Mouse (Mus musculus): Measurements from ENCODE around the gene Usp5.
A peak's percentile ranks its signal among the peaks of the same experiment; 100 is the strongest.

Gene Usp5

DNA sequence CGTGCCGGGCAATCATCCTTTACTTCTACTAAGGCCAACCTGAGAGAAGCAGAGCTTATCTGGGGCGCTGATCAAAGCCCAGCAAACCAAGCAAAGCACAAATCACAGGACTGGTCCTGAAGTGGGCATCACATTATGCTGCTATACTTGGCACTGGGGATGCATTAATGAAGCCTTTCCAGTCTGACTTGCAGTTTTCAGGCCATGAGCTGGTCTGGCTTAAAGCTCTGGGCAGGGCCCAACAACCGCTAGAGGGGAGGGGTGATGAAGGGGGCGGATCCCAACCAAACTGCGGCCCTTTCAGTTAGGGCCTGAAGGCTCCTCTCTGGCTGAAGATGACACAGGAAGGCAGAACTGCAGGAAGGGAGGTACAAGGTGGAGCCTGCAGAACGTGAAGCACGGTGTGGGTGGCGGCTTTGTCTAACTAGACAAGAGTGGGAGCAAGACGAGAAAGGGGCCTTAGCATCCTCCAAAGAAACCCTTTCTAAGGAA, 1.1 kb downstream of the Usp5 start:
- peak; percentile 25 for DNase-seq (ENCODE audit: low read depth, low spot score)
- no peaks in the 10 kb centered on the region for H3K27me3 ChIP-seq (ENCODE audit: control insufficient read depth, insufficient read depth, low read length, poor library complexity, severe bottlenecking)
- H3K36me3 ChIP-seq (ENCODE audit: control insufficient read depth, insufficient read depth, low read length, poor library complexity, severe bottlenecking): peaks cover 6% of the 10 kb centered on the region

DNA sequence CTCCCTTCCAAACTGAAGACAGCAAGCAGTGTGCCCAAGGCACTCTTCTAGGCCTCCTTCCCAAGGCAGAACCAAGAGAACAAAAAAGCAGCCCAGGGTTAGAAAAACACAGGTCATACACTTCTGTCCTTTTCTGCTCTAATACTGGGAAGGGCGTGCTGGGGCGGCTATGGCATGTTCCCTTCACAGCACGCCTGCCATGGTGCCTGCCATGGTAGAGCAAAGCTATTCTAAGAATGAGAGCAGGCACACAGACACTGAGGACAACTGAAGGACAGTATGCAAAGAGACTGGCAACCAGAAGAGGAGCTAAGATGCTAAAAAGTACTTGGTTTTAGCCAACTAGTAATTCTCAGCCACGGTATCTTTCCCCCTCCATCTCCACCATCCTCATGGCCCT, 7.2 kb downstream of the Usp5 start:
- no peaks in the 10 kb centered on the region for H3K27me3 ChIP-seq (ENCODE audit: control insufficient read depth, insufficient read depth, low read length, poor library complexity, severe bottlenecking)
- no peak for DNase-seq (ENCODE audit: low read depth, low spot score)

DNA sequence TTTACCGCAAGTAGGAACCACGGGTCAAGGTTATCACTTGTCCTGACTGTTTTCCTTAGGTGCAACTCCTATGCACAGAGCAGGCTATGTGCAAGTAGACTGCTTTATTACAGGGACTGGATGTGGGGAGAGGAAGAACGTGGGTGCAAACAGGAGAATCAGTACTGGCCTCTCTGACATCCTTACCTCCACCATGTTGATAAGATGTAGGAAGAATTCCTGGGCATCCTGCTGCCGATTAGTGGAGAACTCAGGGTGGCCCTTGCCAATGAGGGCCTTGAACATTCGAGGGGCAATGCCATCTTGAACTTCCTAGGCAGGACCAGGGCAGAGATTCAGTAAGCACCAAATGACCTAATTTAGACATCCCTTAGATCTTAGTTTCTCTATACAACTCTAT, 8.4 kb downstream of the Usp5 start:
- no peak for DNase-seq (ENCODE audit: low read depth, low spot score)
- Histone ChIP-seq H3K27me3 (ENCODE audit: control insufficient read depth, insufficient read depth, low read length, poor library complexity, severe bottlenecking) (no peaks in the 10 kb centered on the region), H3K36me3 (ENCODE audit: control insufficient read depth, insufficient read depth, low read length, poor library complexity, severe bottlenecking) (peaks cover 6% of the 10 kb centered on the region)

More for the DNA sequence above, 7.2 kb downstream of the Usp5 start:
- peaks cover 6% of the 10 kb centered on the region for H3K36me3 ChIP-seq (ENCODE audit: control insufficient read depth, insufficient read depth, low read length, poor library complexity, severe bottlenecking)

DNA sequence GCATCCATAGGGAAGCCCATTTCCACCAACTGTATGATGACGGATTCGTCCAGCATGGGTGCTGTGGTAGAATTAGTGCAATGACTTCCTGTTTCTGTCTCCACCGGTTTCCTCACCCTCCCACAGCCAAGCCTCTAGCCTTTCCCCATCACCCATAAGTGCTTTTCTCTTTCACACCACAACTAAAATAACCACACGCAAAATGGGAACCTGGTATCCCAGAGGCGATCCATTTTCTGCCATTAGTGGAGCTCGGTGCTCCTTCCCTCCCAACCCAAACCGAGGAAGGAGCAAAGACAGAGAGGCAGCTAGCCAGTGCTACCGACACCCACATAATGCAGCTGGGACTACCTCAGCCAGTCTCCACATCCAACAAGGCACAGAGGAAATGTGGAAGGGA, 11.3 kb downstream of the Usp5 start:
- DNase-seq (ENCODE audit: low read depth, low spot score): no peak
- no peaks in the 10 kb centered on the region for H3K27me3 ChIP-seq (ENCODE audit: control insufficient read depth, insufficient read depth, low read length, poor library complexity, severe bottlenecking)
- no peaks in the 10 kb centered on the region; the same call in none of the 2 replicates for H3K36me3 ChIP-seq (ENCODE audit: control insufficient read depth, insufficient read depth, low read length, poor library complexity, severe bottlenecking)

DNA sequence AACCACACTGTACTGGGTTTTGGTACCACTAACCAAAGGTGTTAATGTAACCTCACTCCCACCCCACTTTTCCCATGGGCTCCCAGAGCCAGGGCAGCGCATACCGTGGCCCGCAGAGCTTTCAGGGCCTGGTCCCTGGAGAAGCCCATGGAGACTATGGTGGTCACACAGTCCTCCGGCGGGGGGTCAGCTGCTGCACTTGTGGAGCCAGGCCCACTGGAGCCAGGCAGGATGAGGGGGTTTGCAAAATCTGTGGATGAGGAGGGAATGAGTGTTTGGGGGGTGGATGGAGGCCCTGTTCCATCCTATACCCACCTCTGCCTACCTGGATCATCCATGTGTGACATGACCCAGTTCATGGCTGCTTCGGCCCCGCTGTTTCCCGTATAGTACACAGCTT, 11.7 kb downstream of the Usp5 start:
- H3K36me3 ChIP-seq (ENCODE audit: control insufficient read depth, insufficient read depth, low read length, poor library complexity, severe bottlenecking): no peaks in the 10 kb centered on the region; the same call in none of the 2 replicates
- no peaks in the 10 kb centered on the region for H3K27me3 ChIP-seq (ENCODE audit: control insufficient read depth, insufficient read depth, low read length, poor library complexity, severe bottlenecking)

DNA sequence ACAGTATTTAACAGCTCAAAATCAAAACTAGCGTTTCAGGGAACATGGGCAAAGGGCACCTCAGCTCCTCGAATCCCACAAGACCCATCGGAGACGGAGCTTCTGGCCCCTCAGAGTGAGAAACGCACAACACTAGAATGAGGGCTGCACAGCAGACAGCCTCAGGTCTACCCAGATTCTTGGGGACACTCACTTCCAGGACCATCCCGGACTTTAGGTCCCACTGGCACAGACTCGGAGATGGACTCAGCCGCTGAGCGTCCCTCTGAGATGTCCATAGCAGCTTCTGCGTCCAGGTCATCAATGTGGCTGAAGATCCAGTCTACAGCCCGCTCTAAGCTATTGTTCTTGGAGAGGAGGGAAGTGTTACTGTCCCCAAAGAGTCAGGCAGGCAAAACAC, 12.2 kb downstream of the Usp5 start:
- DNase-seq (ENCODE audit: low read depth, low spot score): no peak
- H3K36me3 ChIP-seq (ENCODE audit: control insufficient read depth, insufficient read depth, low read length, poor library complexity, severe bottlenecking): no peaks in the 10 kb centered on the region; the same call in none of the 2 replicates
- H3K27me3 ChIP-seq (ENCODE audit: control insufficient read depth, insufficient read depth, low read length, poor library complexity, severe bottlenecking): no peaks in the 10 kb centered on the region

More for the DNA sequence above, 11.7 kb downstream of the Usp5 start:
- no peak for DNase-seq (ENCODE audit: low read depth, low spot score)

DNA sequence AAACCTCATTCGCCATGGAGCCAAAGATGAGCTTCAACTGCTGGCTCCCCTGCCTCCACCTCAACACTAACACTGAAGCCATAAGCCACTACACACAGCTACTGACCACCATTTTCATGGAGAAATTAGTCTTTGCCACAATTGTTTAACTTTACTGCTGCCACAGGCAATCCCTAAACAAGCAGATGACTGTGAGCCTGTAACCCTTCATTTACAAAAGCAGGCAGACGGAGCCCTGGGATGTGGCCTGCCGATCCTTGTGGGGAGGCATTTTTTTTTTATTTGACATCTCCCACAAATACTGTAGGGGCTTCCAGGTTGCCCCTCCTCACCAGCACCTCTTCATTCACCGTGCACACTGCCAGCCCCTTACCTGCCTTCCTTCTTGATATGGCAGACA, 12.7 kb downstream of the Usp5 start:
- Histone ChIP-seq H3K36me3 (ENCODE audit: control insufficient read depth, insufficient read depth, low read length, poor library complexity, severe bottlenecking) (no peaks in the 10 kb centered on the region; the same call in none of the 2 replicates), H3K27me3 (ENCODE audit: control insufficient read depth, insufficient read depth, low read length, poor library complexity, severe bottlenecking) (no peaks in the 10 kb centered on the region)
- no peak for DNase-seq (ENCODE audit: low read depth, low spot score)

DNA sequence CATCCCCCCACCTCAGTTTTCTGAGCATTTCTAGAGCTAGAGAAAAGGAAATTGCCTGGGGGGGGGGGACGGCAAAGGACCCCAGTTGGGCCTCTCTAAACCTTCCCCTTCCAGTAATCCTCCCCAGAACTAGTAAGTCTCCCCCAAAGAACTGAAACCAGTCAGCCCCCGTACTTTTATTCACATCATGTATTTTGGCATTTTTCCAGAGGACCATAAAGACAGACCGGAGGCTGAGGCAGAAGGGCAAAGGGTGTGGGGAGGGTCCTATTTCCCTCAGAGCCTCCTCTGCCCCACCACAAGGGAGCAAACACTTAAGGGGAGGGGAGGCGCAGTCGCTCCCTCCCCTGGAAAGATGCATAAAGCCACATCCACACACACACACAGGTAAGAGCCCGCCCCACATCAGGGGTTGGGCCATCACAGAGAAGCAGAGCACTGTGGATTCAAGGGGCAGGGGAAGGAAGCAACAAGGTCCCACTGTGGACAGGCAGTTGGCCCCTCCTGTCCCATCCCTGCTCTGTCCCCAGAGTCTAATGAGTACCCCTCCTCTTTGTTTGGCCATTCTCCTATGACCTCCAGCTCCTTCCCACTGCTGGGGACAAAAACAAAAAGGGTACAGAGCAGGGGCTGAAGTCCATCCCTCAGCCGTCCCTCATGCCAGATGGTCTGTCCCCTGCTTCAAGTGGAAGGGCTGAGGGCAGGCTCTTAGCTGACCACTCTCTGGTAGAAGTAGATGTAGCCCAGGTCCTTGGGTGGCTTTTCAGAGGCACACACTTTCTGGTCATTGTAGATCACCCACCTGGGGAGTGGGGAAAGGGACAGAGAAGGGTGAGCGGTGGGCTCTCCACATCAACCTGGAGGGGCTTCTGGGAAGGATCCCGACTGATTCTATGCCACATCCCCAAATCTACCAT, 14.2 kb downstream of the Usp5 start:
- Histone ChIP-seq H3K36me3 (ENCODE audit: control insufficient read depth, insufficient read depth, low read length, poor library complexity, severe bottlenecking) (no peaks in the 10 kb centered on the region; the same call in 1 of the 2 replicates), H3K27me3 (ENCODE audit: control insufficient read depth, insufficient read depth, low read length, poor library complexity, severe bottlenecking) (no peaks in the 10 kb centered on the region)
- DNase-seq (ENCODE audit: low read depth, low spot score): no peak

DNA sequence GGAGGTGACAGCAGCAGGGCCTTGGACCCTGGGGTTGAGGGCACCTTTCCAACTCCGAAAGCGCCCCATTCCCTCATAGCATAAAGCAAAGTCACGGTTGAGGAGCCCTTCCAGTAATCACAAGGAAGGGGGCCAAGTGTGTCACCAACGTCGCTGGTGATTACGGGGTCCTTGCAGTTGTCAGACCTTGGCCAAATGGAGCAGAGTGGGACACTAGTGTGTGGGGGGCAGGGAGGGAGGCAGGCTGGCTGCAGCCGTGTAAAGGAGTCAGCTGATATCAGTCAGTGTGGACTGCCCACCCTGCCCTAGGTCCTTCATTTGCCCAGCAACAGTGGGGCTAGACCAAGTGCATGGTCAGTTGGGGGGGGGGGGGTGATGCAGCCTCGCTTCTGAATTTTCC, 14.8 kb downstream of the Usp5 start:
- H3K27me3 ChIP-seq (ENCODE audit: control insufficient read depth, insufficient read depth, low read length, poor library complexity, severe bottlenecking): no peaks in the 10 kb centered on the region
- H3K36me3 ChIP-seq (ENCODE audit: control insufficient read depth, insufficient read depth, low read length, poor library complexity, severe bottlenecking): no peaks in the 10 kb centered on the region; the same call in 1 of the 2 replicates
- no peak for DNase-seq (ENCODE audit: low read depth, low spot score)

DNA sequence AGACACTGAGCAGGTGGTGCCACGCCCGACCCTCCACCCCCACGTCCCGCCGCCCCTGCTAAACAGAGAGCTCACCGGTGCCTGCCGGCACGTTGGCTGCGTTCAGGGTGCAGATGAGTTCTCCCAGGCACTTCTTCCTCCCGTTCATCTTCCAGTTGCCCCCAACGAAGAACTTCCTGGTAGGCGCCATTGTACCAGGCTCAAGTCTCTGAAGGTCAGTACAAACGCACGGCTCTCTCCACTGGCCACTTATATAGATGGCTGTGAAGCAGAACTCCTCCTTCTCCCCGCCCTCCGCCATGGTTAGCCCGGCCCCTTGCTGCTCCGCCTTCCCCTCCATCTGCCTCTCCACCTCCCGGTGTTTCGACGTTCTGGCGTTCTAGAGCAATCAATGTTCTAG, 15.4 kb downstream of the Usp5 start, which contains the start of gene Tpi1:
TSS of gene Tpi1 (minus strand) at position 364 of the 400 bp plus-strand sequence.
- Histone ChIP-seq H3K36me3 (ENCODE audit: control insufficient read depth, insufficient read depth, low read length, poor library complexity, severe bottlenecking) (no peaks in the 10 kb centered on the region), H3K27me3 (ENCODE audit: control insufficient read depth, insufficient read depth, low read length, poor library complexity, severe bottlenecking) (no peaks in the 10 kb centered on the region)
- DNase-seq (ENCODE audit: low read depth, low spot score): peak; percentile 82

DNA sequence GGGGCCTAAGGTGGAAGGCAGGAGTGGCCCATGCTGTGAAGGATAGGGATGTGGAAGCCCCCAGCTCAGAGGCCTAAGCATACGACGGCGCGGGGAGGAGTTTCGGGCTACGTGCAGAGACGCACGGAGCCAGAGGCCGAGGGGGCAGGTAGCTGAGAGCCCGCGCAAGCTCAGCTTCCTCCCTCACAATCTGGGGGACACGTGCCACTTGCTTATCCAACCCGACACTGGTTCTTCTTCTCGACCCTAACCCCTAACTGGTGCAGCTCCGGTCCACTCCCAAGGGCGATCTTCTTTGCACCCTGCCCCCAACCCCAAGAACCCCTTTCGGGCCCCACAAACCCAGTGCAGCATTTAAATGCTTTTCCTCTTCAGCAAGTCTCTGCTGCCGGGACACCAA, 15.8 kb downstream of the Usp5 start:
- Histone ChIP-seq H3K27me3 (ENCODE audit: control insufficient read depth, insufficient read depth, low read length, poor library complexity, severe bottlenecking) (no peaks in the 10 kb centered on the region), H3K36me3 (ENCODE audit: control insufficient read depth, insufficient read depth, low read length, poor library complexity, severe bottlenecking) (no peaks in the 10 kb centered on the region)
- peak; percentile 56 for DNase-seq (ENCODE audit: low read depth, low spot score)

DNA sequence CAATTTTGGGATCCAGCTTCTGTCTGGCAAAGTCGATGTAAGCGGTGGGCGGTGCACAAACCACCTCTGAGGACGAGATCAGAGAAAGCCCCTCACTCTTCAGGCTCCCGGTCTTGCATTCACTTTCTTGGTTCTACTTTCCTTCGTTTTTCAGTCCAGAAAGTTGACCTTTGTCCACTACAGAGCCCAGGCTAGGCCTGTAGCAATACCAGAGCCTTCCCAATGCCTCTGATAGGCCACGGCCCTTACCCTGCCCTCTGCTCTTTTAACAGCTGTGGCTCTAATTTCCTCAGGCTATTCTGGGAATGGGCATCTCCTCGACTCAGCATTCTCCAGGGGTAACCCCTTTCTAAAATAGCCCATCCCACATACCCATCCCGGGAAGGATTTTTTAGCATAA, 16.4 kb downstream of the Usp5 start:
- Histone ChIP-seq H3K36me3 (ENCODE audit: control insufficient read depth, insufficient read depth, low read length, poor library complexity, severe bottlenecking) (no peaks in the 10 kb centered on the region), H3K27me3 (ENCODE audit: control insufficient read depth, insufficient read depth, low read length, poor library complexity, severe bottlenecking) (no peaks in the 10 kb centered on the region)
- no peak for DNase-seq (ENCODE audit: low read depth, low spot score)

DNA sequence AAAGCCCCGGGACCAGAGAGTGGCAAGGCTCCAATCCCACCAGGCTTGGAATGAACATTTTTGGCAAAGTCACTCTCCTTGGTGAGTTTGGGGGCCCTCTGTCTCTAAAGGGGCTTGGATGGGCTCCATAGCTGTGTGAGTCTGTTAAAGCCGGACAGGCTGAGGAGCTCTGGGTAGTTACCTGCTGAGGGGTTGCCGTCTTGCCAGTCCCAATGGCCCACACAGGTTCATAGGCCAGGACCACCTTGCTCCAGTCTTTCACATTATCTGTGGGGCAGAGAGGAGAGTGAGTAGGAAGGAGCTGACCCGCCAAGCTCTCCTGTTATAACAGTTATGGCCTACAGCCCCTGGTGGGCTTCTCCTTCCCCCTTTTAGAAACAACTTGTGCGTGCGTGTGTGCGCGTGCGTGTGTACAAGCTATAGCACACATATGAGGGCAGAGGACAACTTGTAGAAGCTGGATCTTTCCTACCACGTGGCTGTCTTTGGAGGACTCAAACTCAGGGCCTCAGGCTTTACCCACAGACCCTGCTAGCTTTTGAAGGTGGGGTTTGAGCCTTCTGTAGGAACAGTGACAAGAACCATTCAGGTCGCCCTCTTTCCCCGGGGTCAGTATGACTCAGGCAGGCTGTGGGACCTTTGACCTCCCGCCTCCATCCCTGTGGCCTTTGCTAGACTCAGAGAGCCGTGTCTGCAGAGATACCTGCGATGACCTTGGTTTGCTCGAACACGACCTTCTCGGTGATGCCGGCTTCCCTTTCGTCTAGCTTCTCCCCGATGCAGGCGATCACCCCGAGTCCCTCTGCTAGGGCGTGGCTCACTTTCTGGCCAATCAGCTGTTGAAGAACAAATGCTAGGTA, 17.4 kb downstream of the Usp5 start:
- no peaks in the 10 kb centered on the region for H3K27me3 ChIP-seq (ENCODE audit: control insufficient read depth, insufficient read depth, low read length, poor library complexity, severe bottlenecking)
- DNase-seq (ENCODE audit: low read depth, low spot score): no peak
- H3K36me3 ChIP-seq (ENCODE audit: control insufficient read depth, insufficient read depth, low read length, poor library complexity, severe bottlenecking): no peaks in the 10 kb centered on the region

DNA sequence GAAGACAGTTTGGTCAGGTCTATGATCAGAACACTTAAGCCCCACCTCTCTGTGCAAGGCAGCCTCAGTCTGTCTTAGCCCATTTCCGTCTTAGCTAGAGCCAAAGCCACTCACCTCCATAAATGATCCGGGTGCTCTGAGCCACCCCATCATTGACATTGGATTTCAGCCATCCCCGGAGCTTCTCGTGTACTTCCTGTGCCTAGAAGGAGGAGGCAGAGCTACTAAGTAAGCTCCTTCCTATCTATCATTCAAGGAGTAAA, 17.9 kb downstream of the Usp5 start:
- Histone ChIP-seq H3K27me3 (ENCODE audit: control insufficient read depth, insufficient read depth, low read length, poor library complexity, severe bottlenecking) (no peaks in the 10 kb centered on the region), H3K36me3 (ENCODE audit: control insufficient read depth, insufficient read depth, low read length, poor library complexity, severe bottlenecking) (no peaks in the 10 kb centered on the region)
- DNase-seq (ENCODE audit: low read depth, low spot score): no peak

Data from splenic B cell, adult 2 months (primary cell).